Mouse (Mus musculus) left cerebral cortex, adult 11 months (tissue): Measurements from ENCODE around the gene Nelfb.
"Not testable (repeated sequence)": the region's sequence is repeated elsewhere in the genome, so short reads cannot be mapped to it uniquely, and the experiment has no call there.

Experiments
- DNase-seq: peaks from one replicate; pipeline ENCODE4 v3.0.0; 2022; ENCODE audit warnings: low spot score

Gene Nelfb

DNA sequence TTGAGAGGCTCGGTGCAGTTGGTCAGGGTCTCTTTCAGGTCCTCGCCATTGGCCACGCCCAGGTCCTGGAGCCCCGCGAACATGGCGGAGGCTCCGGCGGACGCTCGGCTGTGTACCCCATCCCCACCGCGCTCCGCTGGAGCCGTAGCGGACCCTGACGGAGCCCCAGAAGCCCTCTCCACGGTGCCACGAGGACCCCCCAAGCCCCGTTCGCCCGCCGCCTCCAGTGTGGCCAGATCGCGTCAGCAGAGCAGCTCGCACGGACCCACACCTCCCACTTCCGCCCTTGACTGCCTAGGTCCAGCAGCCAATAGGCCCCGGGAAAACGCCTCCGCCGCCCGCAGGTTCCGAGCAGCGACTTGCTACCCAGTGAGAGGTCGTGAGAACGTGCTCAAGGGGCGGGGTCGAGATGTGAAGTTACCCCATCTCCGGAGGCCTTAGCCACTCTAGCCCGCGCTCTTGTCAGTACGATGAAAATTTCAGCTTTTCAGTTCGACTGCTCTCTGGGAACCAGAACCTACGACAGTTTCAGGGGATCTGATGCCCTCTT, at the start of gene Nelfb:
Nelfb (minus strand) TSS at position 369 of the 550 bp plus-strand sequence.
- DNase-seq: peak; percentile 65

DNA sequence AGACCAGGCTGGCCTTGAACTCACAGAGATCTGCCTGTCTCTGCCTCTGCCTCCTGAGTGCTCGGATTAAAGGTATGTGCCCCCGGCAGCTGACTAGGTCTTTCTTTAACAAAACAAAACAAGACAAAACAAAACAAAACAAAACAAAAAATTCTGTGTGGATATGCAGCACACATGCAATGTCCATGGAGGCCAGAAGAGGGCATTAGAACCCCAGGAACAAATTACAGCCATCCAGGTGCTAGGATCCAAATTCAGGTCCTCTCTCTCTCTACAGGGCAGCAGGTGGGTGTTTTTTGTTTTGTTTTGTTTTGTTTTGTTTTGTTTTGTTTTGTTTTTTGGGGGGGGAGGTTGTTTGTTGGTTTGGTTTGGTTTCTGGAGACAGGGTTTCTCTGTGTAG, 47.6 kb upstream of the Nelfb start:
- no peak for DNase-seq

DNA sequence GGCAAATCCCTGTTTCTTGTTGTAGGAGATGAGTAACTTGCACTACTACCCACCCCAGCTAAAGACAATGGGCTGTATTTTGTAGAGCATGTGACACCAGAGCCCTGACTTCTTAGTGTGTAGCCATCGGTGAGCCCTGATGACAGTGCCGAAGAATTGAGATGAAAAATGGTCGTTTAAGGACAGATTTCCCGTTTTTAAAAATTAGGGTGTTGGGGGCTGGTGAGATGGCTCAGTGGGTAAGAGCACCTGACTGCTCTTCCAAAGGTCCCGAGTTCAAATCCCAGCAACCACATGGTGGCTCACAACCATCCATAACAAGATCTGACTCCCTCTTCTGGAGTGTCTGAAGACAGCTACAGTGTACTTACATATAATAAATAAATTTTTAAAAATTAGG, 46.0 kb upstream of the Nelfb start:
- DNase-seq: not testable (repeated sequence)

DNA sequence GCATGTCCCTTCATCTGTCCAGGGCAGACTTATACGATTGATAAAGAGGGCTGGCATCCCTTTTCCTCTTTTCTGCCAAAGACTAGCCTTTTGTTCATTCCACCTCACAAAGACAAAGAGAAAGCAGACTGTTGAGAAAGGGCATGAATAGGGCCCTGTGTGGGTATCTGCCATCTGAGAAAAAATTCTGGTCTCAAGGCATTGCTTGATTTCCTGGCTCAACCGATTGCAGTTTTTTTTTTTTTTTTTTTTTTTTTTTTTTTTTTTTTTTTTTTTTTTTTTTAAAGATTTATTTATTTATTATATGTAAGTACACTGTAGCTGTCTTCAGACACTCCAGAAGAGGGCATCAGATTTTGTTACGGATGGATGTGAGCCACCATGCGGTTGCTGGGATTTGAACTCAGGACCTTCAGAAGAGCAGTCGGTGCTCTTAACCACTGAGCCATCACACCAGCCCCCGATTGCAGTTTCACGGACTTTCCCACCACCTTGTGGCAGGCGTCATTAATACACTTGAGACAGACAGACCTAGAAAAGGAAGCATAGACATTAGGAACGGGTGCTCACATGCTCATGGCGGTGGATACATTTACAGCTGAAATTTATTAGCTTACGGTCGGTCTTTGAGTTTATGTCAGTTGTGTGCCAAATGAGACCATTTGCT, 45.3 kb upstream of the Nelfb start:
- DNase-seq: not testable (repeated sequence)

DNA sequence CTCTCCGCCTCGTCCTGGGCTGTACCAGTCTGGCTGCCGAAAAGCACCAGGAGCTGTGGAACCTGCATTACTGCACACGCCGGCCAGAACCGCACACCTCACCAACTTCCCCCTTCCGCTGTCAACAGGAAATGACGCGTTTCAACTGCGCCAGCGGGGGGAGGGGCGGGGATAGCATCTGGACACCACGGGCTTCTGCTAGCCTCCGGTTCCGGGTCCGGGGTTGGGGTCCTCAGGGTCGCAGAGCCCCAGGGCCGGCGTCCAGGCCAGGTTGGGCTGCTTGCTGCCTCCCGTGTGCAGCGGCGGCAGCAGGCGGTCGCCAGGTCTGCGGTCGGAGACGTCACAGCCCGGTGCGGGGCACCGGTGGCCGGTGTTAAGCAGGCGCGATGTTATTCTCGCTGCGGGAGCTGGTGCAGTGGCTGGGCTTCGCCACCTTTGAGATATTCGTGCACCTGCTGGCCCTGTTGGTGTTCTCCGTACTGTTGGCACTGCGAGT, 44.0 kb upstream of the Nelfb start, which contains the start of gene Tmem203:
Tmem203 (plus strand) TSS at position 156 of the 496 bp plus-strand sequence.
- no peak for DNase-seq

DNA sequence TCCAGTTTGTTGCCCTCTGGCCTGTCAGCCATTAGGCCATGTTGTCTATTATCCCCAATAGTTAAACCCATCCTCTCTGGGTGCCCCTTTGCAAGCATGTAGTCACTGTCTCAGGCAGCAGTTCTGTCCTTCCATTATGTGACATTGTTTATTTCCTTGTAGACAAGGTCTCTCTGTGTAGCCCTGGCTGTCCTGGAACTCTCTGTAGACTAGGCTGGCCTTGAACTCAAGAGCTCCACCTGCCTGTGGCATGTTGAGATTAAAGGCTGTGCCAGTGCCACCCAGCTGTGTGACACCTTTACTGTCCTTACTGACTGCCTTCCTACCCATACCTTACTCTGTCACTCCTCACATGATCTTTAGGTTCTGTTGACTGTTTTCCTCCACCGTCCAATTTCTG, 41.0 kb upstream of the Nelfb start:
- no peak for DNase-seq

DNA sequence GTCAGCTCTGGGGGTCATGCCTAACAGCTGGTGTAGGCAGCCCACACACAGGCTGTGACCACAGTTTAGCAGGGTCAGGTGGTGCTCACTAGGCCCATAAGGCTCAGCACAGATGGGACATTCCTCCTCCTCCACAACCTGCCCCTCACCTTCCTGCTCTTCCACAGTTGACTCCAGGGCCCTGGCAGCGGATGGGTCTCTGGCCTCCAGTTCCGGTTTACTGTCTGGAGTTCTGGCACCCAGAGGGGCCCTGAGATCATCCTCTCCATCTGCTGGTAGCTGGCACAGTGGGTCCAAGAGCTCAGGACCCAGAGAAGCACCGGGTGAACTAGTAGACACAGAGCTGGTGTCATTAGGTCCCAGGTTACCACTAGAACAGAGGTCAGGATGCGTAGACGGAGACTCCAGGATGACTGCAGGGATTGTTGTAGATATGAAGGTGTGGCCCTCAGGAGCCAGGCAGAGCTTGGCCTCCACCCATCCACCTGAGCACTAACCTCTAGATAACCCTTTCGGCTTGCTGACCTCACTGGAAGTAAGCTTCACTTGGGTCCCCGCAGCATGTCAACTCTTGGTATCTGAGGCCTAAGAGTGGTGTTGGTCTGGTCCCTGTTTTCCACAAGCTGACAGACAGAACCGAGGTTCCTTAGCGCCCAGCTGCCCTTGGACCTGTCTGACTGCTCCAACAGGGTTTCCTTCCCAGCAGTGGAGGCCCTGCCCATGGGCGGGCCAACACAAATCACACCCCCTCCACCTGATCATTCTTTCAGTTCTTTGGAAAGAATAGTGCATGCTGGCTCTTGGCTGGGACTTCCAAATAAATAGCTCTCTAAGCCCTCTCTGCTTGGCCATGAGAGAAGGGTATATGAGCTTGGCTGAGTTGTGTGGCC, 35.1 kb upstream of the Nelfb start, which contains the start of gene AL732309.1:
AL732309.1 (minus strand) TSS at position 681 of the 890 bp plus-strand sequence.
- no peak for DNase-seq

DNA sequence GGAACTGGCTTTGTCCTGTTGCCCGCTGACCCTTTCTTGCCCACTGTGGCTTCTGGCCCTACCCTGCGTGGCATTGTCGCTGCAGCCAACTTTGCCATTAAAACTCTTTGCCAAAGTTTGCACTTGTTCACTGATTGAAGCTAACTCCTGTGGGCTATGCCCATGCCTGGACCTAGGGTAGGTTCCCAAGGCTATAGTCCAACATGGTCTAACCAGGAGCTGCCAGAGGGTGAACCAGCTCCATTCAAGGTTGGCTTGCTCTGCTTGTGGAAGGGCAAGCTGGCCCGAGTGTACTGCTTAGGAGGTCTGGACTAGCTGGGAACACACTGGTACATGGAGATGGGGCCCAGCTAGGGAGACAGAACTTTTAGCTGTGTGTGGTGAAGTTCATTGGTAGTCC, 32.9 kb upstream of the Nelfb start:
- DNase-seq: no peak

DNA sequence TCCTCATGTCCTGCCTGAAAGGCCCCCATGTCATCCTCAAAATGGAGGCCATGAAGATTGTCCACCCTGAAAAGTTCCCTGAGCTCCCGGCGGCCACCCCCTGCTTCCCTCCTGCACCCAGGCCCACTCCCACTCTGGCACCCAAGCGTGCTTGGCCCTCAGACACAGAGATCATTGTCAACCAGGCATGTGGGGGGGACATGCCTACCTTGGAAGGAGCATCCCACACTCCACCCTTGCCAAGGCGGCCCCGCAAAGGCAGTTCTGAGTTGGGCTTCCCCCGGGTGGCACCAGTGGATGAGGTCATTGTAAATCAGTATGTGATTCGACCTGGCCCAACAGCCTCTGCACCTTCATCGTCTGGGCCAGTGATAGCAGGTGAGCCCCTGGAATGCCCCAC, 32.1 kb upstream of the Nelfb start:
- no peak for DNase-seq

DNA sequence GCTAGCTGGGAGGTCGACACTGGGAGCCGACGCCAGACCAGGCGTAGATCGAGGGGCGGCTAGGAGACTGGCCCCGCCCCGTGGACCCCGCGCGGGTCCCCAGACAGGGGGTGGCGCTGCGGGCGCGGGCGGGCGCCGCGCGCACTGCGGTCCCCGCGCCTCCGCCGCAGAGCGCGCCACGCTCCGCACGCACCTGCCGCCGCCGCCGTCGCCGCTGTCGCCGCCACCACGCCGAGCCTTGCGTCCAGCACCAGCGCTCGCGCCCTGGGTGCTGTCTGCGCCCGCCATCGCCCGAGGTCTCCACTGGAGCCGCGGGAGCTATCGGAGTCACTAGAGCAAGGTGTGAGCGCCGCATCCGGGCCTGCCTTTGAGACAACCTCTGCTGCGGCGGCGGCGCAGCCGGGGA, 30.8 kb upstream of the Nelfb start, which contains the start of the genes Rnf208 and Cysrt1:
Rnf208 (plus strand) TSS at position 155 of the 406 bp plus-strand sequence.
Cysrt1 (minus strand) TSS at position 352 of the 406 bp plus-strand sequence.
- no peak for DNase-seq

DNA sequence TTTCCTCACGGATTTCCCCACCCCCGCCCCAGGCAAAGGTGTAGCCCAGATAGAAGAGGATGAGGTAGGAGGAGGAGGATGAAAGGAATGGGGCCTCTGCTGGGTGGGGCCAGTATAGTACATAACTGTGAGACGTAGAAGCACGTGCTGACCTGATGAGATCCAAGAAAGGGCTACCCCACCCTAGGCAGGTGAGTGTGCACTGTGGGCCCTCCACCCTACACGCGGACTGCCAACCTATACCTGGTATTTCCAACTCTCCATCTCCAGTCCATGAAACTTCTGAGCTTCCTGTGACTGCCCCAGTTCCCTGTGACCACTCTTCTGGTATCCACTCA, 30.1 kb upstream of the Nelfb start:
- no peak for DNase-seq

DNA sequence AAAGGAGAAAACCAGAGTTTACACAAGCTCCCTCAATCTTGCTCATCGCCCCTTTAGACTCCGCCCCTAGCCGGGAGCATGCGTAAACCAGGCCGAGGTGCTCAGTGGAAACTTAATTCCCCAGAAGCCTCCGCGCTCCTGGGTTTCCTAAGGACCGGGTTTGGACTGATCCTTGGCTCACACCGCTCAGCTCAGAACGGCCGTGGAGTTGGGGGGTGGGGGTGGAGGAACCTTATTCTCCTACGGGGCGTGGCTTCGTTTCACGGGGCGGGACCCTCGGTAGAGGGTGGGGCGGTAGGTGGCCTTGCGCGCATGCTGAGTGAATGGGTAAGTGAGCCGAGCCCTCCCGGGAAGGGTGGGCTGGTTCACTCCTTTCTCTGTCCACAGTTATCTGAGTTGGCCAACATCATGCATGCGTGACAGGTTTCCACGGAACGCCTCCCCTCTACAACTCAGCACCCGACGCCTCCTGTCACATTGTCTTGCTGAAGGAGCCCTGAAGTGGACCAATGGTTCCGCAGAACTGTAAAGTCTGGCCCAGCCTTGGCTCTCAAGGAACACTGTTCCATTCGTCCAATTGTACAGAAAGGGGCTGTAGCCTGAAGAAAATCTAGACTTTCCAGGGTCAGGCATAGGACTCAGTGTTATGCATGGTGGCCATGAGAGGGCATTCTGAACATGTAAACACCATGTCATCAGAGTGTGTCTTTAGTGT, 29.6 kb upstream of the Nelfb start:
- DNase-seq: no peak

DNA sequence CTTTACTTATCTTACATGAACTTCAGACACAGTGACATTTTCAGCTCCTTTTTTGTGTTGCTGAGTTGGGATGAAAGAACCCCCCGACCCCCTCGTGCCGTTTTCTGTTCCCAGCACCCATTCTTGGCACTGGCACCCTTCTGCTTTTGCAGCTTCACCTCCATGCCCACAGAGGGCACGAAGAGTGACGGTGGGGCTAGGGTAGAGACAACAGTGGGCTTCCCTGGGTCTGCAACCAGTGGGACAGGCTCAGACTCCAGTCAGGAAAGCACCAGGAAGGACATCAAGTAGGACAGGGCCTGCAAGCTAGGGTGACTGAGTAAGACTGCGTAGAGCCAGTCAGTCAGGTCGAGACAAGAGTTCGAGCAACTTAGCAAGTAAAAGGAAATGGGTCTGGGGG, 29.0 kb upstream of the Nelfb start:
- no peak for DNase-seq

DNA sequence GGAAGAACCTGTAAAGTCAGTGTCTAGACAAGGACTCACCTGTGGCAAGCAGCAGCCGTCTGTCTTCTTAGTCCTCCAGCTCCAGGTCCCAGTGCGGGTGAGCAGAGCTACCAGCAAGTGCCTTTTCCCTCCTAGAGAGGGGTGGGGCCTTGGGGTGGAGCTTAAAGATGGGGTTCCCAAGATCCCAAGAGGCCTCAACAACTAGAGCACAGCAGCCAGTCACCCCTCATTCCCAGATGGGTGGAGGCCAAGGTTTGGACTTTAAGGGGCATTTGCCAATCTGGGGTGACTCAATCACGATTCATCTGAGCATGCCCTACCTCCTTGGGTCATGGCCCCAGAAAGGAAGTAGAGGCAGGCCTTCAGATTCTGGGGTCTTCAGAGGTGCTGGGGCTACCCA, 28.5 kb upstream of the Nelfb start:
- no peak for DNase-seq

DNA sequence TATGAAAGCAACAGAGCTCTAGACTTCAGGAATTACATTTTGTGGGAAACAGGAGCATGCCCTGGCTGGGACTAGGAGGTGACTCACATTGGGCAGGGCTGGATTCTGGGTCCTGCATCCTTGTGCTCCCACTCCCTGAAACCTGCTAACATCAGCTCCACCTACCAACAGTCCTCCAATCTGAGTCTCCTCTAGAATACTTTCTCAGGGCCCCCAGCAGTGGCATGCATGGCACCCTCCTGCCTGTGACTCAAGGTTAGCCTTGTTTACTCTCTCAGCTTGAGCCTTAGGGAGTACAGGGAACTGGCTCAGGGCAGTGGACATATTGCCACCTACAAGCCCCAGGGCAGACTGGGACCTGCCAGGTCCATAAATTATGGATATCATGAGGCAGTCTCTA, 26.8 kb upstream of the Nelfb start:
- DNase-seq: no peak

DNA sequence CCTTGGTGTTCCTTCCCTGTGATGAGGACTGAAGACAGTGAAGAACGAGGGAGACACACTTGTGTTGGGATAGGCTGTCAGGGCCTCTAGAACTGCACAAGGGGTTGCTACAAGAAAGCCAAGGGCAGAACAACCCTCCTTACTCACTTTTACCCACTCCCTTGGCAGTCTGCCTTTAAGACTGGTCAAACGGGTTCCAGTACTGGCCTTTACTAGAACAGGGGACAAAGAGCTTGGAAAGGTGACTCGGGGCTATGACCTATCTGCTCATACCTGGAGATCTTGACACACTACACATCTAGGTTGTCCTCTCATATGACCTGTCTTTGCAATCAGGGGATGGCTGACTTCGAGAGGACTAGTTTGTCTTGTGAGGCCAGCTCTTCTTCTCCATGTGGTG, 26.2 kb upstream of the Nelfb start:
- no peak for DNase-seq

DNA sequence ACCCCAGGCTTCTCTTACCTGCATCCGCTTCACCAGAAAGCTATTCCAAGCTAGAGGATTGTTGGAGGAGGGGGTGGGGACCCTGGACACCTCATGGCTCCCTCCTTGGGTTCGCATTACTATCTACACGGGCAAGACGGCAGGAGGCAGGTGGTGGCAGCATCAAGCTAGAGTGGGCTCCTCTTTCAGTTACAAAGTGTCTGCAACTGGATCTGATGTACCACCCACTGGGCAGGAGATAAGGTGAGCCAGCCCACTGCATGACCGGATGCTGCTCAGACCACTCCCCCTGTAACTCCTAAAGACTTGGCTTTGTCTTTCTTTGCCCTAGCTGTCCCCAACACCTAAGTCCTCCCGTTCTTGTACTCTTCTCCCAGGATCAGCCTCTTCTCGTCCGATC, 25.3 kb upstream of the Nelfb start, which contains the start of gene Rnf224:
Rnf224 (minus strand) TSS at position 174 of the 400 bp plus-strand sequence.
- DNase-seq: no peak

DNA sequence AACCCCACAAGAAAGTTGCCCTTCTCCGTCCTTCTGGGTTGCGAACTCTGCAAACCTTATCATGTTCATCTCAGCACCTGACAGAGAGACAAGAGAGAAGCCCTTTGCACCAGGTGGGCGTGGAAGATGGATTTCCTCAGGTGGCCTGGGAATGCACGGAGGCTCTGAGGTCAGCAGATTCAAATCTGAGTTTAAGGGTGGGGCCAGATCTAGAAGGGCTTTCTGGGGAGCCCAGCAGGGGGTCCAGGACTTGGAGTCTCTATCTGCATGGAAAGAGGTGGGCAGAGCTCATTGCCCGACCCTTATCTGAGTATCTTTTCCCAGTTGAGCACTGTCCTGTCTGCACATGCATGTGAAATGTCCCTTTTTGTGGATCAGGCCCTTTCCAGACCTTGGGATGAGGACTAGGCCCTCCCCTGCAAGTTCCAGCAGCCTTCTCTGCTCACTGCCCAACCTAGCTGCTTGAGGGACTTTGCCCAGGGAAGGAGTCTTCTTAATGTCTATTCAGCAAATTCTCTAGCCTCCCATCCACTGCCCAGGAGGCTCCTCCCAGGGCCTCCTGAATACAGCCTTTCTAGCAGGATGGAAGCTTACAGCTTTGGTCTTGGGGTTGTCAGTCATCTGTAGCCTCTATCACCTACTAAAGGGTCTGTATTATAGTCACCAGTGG, 23.4 kb upstream of the Nelfb start:
- no peak for DNase-seq

DNA sequence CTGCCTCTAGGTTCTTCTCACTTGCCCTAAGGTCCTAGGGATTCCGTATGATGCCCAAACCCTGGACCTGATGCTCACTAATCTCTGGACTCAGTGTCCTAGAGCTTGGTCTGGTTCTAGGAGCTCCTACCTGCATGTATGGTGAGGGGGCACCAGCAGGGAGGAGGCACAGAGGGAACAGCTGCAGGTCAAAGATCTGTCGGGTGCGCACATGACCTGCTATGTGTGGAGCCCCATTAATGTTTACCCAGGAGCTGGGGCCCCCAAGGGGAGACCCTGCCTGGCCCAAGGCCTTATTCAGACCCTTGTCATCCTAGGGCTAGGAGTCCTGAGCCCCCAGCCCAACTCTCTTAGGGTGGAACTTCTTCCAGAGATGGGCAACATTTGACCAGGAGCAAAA, 22.8 kb upstream of the Nelfb start, which contains the start of gene Slc34a3:
Slc34a3 (minus strand) TSS at position 315 of the 400 bp plus-strand sequence.
- no peak for DNase-seq

DNA sequence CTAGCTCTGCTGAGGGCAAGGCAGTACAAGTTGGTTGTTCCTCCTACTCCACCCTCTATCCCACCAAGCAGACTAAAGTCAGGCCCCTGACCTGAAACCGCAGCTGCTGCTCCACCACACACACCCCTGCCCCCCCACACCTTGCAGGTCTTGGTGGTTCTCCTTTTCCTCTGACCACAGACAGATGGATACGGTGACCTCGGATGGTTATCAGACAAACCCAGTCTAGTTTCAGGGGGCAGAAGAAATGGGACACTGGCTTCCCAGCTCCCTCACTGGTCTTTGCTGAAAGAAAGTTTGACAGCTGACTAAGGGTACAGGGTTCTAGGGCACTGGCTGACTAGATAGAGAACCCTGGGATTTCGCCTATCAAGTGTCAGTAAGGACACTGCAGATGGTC, 22.1 kb upstream of the Nelfb start:
- no peak for DNase-seq

DNA sequence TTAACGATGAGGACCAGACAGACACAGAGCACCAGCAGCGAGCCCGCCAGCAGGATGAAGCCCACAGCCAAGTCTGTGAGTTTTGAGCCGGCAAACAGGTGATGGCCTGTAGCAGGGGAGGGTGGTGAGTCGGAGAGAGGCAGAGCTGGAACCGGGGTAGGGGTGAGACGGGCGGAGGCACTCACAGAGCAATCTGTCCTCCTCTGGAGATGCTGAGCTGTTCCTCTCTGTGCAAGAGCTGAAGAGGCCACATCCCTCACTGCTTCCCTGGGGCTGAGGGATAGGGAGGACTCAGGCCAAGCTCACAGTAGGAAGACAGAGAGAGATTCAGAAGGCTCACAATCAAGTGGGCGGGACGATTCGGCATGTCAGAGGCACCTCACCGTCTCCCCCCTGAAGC, 19.7 kb upstream of the Nelfb start:
- no peak for DNase-seq
